Mouse (Mus musculus): ENCODE measurements around the gene Ncapd3.

Gene Ncapd3

DNA sequence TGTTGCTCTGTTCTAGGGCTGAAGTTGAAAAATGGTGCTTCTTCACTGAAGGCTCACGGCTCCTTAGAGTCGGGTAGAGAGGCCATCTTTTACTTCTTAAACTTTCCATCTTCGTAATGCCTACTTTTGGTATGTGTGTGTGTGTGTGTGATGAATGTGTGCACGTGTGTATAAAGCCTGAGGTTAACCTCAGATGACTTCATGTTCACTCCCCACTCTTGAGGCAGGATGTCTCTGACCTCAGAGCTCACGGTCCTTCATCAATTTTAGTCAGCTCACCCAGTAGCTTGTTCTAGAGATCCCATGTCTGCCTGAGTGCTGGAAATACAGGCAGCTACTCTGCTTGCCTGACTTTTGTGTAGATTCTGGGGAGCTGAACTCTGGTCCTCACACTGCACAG lies 13.9 kb downstream of the Ncapd3 start:
- no peak for DNase-seq (ENCODE audit: low read depth, low spot score)

DNA sequence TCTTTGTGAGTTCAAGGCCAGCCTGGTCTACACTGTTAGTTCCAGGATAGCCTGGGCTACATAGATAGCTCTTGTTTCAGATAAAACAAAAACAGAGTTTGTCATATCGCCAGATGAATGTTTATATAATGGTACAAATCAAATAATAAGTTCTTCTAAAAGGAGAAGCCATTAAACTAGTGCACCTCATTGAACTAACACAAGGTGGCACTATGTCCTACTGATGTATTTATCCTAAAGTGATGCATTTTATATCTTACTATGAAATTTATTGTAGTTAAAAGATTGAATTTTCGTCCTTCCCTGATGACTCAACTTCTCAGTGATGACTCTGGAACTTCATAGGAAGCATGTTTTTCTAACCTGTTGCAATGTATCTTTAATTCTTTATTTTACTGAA lies 19.5 kb downstream of the Ncapd3 start:
- DNase-seq (ENCODE audit: low read depth, low spot score) = no peak

GRCm38 (mm10) chr9:27058341-27058740 lies 28.4 kb downstream of the Ncapd3 start:
- DNase-seq (ENCODE audit: low read depth, low spot score) = no peak

- no peak for DNase-seq (ENCODE audit: low read depth, low spot score)
Observed at GRCm38 (mm10) chr9:27070895-27071294, 40.9 kb downstream of the Ncapd3 start.

GRCm38 (mm10) chr9:27074677-27075076 lies 44.7 kb downstream of the Ncapd3 start:
- DNase-seq (ENCODE audit: low read depth, low spot score) = no peak

- peak; percentile 54 for DNase-seq (ENCODE audit: low read depth, low spot score)
Observed at GRCm38 (mm10) chr9:27075812-27076211, 45.8 kb downstream of the Ncapd3 start.

DNA sequence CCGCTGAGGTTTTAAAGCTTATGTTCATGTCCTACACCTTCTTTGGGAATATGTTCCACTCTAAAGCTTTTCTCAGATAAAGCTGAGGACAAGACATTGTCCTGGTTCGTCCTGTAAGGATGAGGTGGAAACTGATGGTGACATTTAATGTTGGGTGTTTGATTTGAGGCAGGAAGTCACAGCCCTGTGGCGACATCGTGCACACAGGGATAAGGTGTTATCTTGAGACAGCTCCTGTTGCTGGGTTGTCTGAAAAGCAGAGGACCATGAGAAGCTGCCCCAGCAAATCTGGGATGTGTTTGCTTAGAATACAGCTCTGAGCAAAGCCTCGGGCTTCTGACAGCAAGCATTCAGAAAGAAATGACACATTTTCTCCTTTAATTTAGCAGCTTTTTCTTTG lies 56.3 kb downstream of the Ncapd3 start:
- DNase-seq (ENCODE audit: low read depth, low spot score) = no peak

DNA sequence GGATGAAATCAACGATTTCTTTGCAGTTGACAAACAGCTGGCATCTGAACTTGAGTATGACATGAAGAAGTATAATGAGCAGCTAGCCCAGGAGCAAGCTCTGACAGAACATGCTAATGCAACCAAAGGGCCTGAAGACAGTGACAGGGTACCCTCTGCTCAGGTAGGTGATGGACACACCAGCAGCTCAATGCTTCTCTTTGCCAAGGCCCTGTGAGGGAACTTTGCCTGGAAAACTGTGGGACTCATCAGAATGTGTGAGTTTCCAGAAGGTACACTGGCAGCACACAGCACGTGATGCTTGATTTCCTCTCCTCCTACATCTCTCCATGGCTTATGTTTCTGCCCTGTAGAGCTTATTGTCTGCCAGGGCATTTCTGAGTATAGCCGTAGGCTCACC lies 57.4 kb downstream of the Ncapd3 start:
- DNase-seq (ENCODE audit: low read depth, low spot score) = no peak

DNA sequence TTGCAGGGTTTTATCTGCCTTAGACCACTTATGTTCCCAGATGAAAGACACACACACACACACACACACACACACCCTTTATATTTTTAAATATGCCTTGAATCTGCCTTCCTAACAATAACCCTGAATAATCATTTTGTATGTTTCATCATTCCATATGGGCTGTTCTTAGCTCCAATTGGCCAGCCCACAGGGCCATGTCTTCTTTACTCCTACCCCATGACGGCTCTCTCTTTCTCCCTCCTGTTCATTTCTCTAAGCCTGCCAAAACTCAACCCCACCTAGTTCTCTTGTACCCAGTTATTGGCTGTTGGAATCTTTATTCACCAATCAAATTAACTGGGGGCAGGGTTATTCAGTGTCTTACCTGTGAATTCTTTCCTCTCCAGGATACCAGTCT lies 60.2 kb downstream of the Ncapd3 start:
- no peak for DNase-seq (ENCODE audit: low read depth, low spot score)

DNA sequence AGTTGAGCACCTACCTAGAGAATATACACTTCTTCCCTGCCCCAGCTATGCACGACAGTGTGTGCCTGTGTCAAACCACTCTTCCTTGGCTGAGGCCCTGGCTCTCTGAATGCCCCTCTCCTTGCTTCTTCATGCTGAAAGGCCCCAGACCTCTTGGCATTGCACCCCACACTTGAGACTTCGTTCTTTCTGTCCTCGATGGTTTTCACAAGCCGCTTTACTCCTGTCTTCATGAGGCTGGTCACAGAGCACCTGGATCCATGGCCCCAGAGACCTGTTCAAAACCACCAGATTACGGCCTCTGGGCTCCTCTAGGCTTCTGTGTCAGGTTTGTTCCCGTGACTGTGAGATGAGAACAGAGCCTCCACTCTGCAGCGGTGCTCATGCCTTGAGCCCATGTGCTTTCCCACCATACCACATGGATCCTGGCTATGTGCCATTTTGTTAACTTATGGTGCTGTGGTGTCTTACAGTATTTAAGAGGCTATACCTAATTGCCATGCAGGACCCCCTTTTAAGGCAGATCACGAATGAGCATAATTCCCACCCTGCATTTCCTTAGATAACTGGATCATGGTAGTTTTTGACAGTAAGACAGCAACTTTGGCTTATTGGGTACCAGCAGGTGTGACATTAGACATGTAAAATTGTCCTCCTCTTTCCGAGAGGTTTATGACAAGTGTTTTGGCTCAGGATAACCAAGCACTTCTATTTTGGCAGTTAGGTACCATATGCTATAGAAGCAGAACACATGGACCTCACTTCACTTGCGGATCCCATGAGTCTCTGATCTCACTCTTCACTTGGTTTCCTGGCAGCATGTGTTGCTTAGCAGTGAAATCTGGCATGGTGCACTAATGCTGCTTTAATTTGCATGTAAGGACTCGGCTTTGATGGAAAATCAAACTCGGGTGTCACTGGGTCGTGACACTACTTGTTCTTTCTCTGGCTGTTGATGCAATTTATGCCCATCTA lies 61.1 kb downstream of the Ncapd3 start:
- DNase-seq (ENCODE audit: low read depth, low spot score) = no peak

DNA sequence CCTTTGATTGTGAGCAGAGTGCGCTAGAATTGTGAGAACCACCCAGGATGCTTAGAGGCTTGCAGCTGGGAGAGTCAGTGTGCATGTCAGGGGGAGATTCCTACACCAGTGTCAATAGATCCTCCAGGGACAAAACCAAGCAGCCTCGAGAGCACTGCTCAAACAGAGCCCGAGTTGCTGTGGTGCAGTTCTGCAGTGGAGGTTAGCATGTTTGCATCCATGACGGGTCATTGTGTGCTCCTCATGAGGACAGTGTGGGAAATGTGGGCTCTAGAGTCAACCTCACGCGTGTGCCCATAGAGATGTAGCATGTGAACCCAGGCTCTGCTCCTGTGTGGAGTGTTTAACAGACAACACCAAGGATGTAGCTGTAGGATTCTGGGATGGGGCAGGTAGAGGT lies 62.9 kb downstream of the Ncapd3 start:
- no peak for DNase-seq (ENCODE audit: low read depth, low spot score)

DNA sequence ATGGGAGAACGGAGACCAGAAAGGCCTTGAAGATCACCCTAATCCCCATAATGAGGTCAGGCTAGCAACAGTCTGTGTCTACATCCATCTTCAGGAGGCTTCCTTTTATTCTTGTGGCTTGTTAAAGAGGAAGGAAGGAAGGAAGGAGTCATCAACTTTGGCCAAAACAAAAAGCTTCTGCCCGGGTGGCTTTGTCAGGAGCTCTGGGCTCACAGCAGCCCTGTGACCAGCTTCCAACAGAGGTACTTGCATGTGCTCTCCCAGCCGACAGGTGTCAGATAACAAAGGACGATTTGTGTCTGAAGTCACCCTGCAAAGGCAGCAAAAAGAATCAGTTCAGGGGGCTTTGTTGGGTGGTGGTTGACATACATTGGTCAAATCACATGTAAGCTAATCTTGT lies 68.1 kb downstream of the Ncapd3 start:
- DNase-seq (ENCODE audit: low read depth, low spot score) = no peak

DNA sequence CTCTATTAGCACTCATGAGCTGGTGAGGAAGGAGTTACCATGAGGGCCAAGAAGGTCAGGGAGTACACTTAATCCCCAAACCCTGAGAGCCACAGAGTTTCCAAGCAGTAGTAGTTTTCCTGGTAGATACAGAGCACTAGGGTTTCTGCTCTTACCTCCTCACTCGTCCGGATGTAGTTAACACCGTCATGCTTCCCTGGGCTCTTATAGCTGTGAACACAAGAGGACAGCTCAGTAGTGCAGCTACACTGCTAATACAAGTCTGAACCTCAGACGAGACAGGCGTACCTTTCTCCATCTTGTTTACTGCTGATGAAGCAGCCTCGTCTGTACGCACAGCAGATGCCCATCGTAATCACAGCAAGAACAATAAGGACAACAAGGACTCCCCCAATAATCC lies 68.6 kb downstream of the Ncapd3 start:
- no peak for DNase-seq (ENCODE audit: low read depth, low spot score)

GRCm38 (mm10) chr9:27099474-27099873 lies 69.5 kb downstream of the Ncapd3 start:
- DNase-seq (ENCODE audit: low read depth, low spot score) = no peak

- DNase-seq (ENCODE audit: low read depth, low spot score) = no peak
Observed at GRCm38 (mm10) chr9:27101466-27101865, 71.5 kb downstream of the Ncapd3 start.

GRCm38 (mm10) chr9:27106081-27106480 lies 76.1 kb downstream of the Ncapd3 start:
- peak; percentile 32 for DNase-seq (ENCODE audit: low read depth, low spot score)

GRCm38 (mm10) chr9:27108451-27108850 lies 78.5 kb downstream of the Ncapd3 start:
- DNase-seq (ENCODE audit: low read depth, low spot score) = no peak

- no peak for DNase-seq (ENCODE audit: low read depth, low spot score)
Observed at GRCm38 (mm10) chr9:27109533-27110514, 79.8 kb downstream of the Ncapd3 start.

- DNase-seq (ENCODE audit: low read depth, low spot score) = no peak
Observed at GRCm38 (mm10) chr9:27110681-27111080, 80.7 kb downstream of the Ncapd3 start.

DNA sequence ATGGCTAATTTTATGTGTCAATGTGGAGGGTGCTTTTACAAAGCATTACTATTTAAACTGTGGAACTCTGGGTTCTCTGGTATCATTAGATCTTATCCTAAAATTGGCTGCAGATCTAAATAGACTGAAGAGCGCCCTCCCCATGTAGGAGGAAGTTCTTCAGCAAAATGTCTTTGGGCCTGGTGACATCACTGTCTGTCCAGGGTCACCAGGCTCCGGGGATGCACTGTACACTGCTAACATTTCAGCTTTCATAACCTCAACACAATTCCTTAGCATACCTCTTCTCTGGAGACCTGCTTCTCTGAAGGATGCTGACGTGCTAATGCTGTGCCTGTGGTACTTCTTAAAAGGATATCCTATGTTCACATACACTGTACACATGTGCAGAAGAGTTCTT lies 81.8 kb downstream of the Ncapd3 start:
- DNase-seq (ENCODE audit: low read depth, low spot score) = no peak

- peak; percentile 56 for DNase-seq (ENCODE audit: low read depth, low spot score)
Observed at GRCm38 (mm10) chr9:27121254-27121653, 91.3 kb downstream of the Ncapd3 start.

DNA sequence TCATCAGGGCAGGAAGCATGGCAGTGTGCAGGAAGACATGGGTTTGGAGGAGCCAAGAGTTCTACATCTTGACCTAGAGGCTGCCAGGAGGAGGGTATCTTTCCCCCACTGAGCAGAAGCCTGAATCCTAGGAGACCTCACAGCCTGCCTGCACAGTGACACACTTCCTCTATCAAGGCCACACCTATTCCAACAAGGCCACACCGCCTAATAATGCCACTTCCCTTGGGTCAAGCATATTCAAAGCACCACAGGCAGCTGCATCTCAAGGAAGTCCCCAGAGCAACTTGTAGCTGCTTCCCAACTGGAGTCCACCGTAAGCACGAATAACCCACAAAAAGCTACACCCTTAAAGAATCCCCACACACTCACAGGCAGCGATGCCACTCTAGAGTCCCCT lies 92.1 kb downstream of the Ncapd3 start:
- peak; percentile 29 for DNase-seq (ENCODE audit: low read depth, low spot score)

All from ES-CJ7 (cell line).